Mouse (Mus musculus) E14TG2a.4 (cell line): ENCODE measurements around the gene Nudcd3.

Experiments used
- CTCF ChIP-seq: conservative IDR thresholded peaks from 2 replicates; pipeline ENCODE4 v1.5.1; 2014; ENCODE audit warnings: low read length
- NANOG ChIP-seq: IDR thresholded peaks from 2 replicates; pipeline ENCODE4 v1.6.1; 2014; ENCODE audit warnings: borderline replicate concordance, low read length, mixed read lengths
- POU5F1 ChIP-seq: IDR thresholded peaks from 2 replicates; pipeline ENCODE4 v1.6.1; 2014; ENCODE audit warnings: low read length, borderline replicate concordance

- TF ChIP-seq CTCF (no peak), NANOG (no peak), POU5F1 (no peak)
Observed at GRCm38 (mm10) chr11:6111734-6112484, 88.3 kb downstream of the Nudcd3 start.
